Mouse (Mus musculus): ENCODE data around the gene Sorl1.

The Sorl1 gene

GRCm38 (mm10) chr9:42123713-42124576 lies at the start of gene Sorl1:
Gene Sorl1 (minus strand): TSS chr9:42124297.
- peak; percentile 57 for ATAC-seq (ENCODE audit: insufficient number of reproducible peaks, low FRiP score, low TSS enrichment)

DNA sequence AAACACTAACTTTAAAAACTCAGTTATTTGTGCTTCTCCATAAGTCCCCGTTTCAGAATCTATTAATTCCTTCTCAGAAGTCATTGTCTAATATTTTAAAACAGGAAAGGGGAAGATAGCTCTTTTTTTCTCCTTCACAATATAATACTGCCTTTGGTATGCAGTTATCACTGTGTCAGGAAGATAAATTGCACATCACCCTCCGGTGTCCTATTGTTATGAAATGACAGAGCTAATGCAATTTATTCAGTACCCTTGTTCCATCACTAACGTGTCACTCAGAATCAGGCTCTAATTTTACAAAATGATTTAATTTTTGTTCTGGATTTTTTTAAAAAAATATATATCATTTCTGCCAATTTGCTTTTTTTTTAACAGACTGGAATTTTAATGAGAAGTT lies 49.7 kb upstream of the Sorl1 start:
- no peak for ATAC-seq (ENCODE audit: insufficient number of reproducible peaks, low FRiP score, low TSS enrichment)

GRCm38 (mm10) chr9:42169491-42169890 lies 45.4 kb upstream of the Sorl1 start:
- no peak for ATAC-seq (ENCODE audit: insufficient number of reproducible peaks, low FRiP score, low TSS enrichment)

GRCm38 (mm10) chr9:42169025-42169424 lies 44.9 kb upstream of the Sorl1 start:
- no peak for ATAC-seq (ENCODE audit: insufficient number of reproducible peaks, low FRiP score, low TSS enrichment)

GRCm38 (mm10) chr9:42164930-42165329 lies 40.8 kb upstream of the Sorl1 start:
- no peak for ATAC-seq (ENCODE audit: insufficient number of reproducible peaks, low FRiP score, low TSS enrichment)

- ATAC-seq (ENCODE audit: insufficient number of reproducible peaks, low FRiP score, low TSS enrichment): no peak
Measured at GRCm38 (mm10) chr9:42163011-42163410, 38.9 kb upstream of the Sorl1 start.

DNA sequence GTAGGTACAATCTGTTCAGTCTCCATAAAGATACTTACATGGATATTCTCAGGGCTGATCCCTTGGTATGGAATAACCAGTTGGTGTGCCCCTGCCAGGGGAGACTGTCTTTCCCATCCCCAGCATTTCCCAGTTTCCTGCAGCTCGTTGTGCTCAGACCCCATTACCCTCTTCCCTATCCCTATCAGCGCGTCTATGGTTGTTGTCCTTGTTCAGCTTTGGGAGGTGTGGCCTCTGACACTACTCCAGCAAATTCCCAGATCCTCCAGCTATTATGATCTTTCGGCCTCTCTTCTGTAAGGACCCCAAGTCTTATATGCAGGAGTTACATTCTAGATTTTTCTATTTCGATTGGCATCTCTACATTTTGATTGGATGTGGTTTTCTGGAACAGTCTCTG lies 35.3 kb upstream of the Sorl1 start:
- ATAC-seq (ENCODE audit: insufficient number of reproducible peaks, low FRiP score, low TSS enrichment): no peak

GRCm38 (mm10) chr9:42158652-42159051 lies 34.6 kb upstream of the Sorl1 start:
- no peak for ATAC-seq (ENCODE audit: insufficient number of reproducible peaks, low FRiP score, low TSS enrichment)

- no peak for ATAC-seq (ENCODE audit: insufficient number of reproducible peaks, low FRiP score, low TSS enrichment)
Measured at GRCm38 (mm10) chr9:42157981-42158380, 33.9 kb upstream of the Sorl1 start.

DNA sequence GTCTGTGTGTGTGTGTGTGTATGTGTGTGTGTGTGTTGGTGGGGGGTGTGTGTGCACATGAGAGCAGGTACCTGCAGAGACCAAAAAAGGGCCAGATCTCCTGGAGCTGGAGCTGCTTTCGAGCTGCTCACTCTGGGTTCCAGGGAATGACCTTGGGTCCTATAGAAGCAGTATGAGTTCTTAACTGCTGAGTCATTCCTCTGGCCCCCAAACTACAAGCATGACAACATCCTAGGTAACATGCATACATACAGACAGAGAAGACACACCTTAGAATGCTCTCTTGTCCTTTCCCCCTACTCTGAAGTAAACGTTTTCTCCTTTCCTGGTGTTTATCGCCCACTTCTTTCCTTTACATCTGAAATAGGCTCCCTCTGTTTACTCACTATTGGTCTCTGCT lies 32.5 kb upstream of the Sorl1 start:
- ATAC-seq (ENCODE audit: insufficient number of reproducible peaks, low FRiP score, low TSS enrichment): no peak

DNA sequence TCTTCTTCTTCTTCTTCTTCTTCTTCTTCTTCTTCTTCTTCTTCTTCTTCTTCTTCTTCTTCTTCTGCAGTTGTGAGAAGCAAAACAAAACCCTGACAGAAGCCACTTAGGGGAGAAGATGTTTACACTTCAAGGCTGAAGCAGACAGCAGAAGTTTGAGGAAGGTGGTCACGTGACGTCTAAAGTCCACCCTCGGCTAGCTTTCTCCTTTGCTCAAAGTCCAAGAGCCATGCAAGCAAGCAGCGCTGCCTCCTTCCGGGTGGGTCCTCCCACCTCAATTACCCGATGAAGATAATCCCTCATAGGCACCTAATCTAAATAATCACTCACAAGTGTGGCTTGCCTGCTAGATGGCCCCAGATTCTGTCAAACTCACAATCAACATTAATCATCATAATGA lies 30.6 kb upstream of the Sorl1 start:
- no peak for ATAC-seq (ENCODE audit: insufficient number of reproducible peaks, low FRiP score, low TSS enrichment)

GRCm38 (mm10) chr9:42148816-42149215 lies 24.7 kb upstream of the Sorl1 start:
- no peak for ATAC-seq (ENCODE audit: insufficient number of reproducible peaks, low FRiP score, low TSS enrichment)

DNA sequence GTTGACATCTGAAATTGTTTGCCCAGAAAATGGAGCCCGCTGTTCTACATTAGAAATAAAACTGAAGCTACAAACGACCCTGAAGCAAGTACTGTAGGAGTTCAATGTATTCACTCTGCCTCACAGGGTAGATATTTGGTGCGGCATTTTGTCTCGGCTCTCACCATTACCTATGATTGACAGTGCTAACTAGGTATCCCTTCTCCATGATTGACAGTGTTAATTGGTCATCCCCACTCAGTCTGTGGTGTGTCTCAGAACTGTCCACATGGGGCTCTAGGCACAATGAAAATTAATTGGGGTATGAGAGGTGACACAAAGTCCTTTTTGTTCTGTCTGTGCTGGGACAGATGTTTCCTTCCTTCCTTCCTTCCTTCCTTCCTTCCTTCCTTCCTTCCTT lies 23.9 kb upstream of the Sorl1 start:
- ATAC-seq (ENCODE audit: insufficient number of reproducible peaks, low FRiP score, low TSS enrichment): no peak

- ATAC-seq (ENCODE audit: insufficient number of reproducible peaks, low FRiP score, low TSS enrichment): no peak
Measured at GRCm38 (mm10) chr9:42146463-42146862, 22.4 kb upstream of the Sorl1 start.

- ATAC-seq (ENCODE audit: insufficient number of reproducible peaks, low FRiP score, low TSS enrichment): no peak
Measured at GRCm38 (mm10) chr9:42141549-42142210, 17.6 kb upstream of the Sorl1 start.

DNA sequence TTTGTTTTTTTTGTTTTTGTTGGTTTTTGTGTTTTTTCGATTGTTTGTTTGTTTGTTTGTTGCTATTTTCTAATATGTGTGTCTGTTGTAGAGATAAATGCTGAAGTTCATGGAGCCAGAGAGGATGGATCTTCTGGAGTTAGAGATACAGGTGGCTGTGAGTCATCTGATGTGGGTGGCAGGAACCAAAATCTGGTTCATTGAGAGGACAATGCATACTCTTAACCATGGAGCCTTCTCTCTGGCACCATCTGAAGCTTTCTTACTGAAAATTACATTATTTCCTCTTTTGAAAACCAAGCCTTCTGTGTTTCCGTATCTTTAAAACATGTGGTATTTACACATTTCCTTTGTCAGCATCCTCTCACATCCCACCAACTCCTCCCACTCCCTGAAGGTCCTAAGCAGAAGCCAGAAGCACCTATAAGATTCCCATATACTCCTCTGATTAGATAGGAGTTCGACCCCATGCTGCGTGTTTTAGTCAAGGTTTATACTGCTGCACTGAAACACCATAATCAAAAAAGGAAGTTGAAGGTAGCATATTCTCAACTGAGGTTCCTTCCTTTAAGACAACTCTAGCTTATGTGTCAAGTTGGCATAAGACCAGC lies 14.3 kb upstream of the Sorl1 start:
- no peak for ATAC-seq (ENCODE audit: insufficient number of reproducible peaks, low FRiP score, low TSS enrichment)

GRCm38 (mm10) chr9:42137578-42137977 lies 13.5 kb upstream of the Sorl1 start:
- no peak for ATAC-seq (ENCODE audit: insufficient number of reproducible peaks, low FRiP score, low TSS enrichment)

- ATAC-seq (ENCODE audit: insufficient number of reproducible peaks, low FRiP score, low TSS enrichment): peak; percentile 83; the same call in 1 of the 2 replicates
Measured at GRCm38 (mm10) chr9:42130793-42131760, 7.0 kb upstream of the Sorl1 start.

DNA sequence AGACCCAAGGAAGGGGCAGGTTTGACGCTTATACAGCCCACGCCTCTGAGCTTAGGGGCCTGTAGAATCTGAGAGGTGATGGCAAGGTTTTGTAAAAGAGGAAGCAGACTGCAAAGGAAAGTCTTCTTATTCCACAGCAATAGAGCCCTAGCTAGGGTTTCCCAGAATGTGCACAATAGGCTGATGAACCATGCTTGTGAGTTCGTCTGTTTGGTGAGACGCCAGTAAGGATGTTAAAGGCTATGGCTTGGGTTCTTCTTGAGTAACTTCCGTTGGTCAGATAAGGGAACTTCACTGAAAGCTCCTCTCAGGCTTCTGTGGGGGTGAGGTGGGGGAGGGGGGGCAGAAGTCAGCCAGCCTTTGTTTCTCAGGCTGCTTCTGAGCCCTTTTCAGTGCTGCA lies 3.9 kb upstream of the Sorl1 start:
- ATAC-seq (ENCODE audit: insufficient number of reproducible peaks, low FRiP score, low TSS enrichment): no peak

GRCm38 (mm10) chr9:42125262-42125982 lies 1.3 kb upstream of the Sorl1 start:
- ATAC-seq (ENCODE audit: insufficient number of reproducible peaks, low FRiP score, low TSS enrichment): no peak
